Mouse (Mus musculus) hindbrain, embryonic 11.5 days (tissue): ENCODE results near the gene Rpp14. TPM values are rescaled to one million over a fixed set of nuclear protein-coding genes. Genes with fewer than 3 reads are reported as not detected.

Source experiments
- ATAC-seq: fragments of 200-750 bp; cut with Nextera tagmentation; 2 replicates; pipeline ENCODE4 v1.8.0; 2017; ENCODE audit warnings: mild to moderate bottlenecking, moderate TSS enrichment, moderate library complexity; ENCODE audit not compliant: low FRiP score
- DNase-seq: peaks from one replicate; pipeline ENCODE4 v3.0.0-alpha.2; 2015; ENCODE audit warnings: low spot score
- H3K27ac ChIP-seq: fragments of 300-500 bp; sonication (generic); 2 replicates; pipeline ENCODE4 v1.5.1; 2014; ENCODE audit warnings: mild to moderate bottlenecking, low read depth, low read length
- H3K27me3 ChIP-seq: fragments of 300-500 bp; sonication (generic); 2 replicates; pipeline ENCODE4 v1.6.1; 2014; ENCODE audit warnings: mild to moderate bottlenecking, low read length, moderate library complexity, mixed read lengths; ENCODE audit not compliant: control insufficient read depth, insufficient read depth
- H3K36me3 ChIP-seq: fragments of 300-500 bp; sonication (generic); 2 replicates; pipeline ENCODE4 v1.6.1; 2014; ENCODE audit warnings: mild to moderate bottlenecking, low read length, moderate library complexity, mixed read lengths; ENCODE audit not compliant: control insufficient read depth, insufficient read depth
- H3K4me1 ChIP-seq: fragments of 300-500 bp; sonication (generic); replicated peaks from 2 replicates; pipeline ENCODE4 v1.6.1; 2014; ENCODE audit warnings: low read length, mixed read lengths; ENCODE audit not compliant: control insufficient read depth, insufficient read depth
- H3K4me2 ChIP-seq: fragments of 300-500 bp; sonication (generic); replicated peaks from 2 replicates; pipeline ENCODE4 v1.6.1; 2014; ENCODE audit warnings: mild to moderate bottlenecking, low read depth, low read length
- H3K4me3 ChIP-seq: fragments of 300-500 bp; sonication (generic); 2 replicates; pipeline ENCODE4 v1.5.1; 2014; ENCODE audit warnings: low read depth, low read length
- H3K9ac ChIP-seq: fragments of 300-500 bp; sonication (generic); 2 replicates; pipeline ENCODE4 v1.6.1; 2014; ENCODE audit warnings: low read depth, low read length
- H3K9me3 ChIP-seq: fragments of 300-500 bp; sonication (generic); 2 replicates; pipeline ENCODE4 v1.6.1; 2016; ENCODE audit warnings: low read length; ENCODE audit not compliant: control insufficient read depth
- WGBS: fragments of 180-500 bp; shearing (Covaris S2); extraction: QIAGEN DNeasy Blood & Tissue Kit; methylation state at CpG from one replicate; pipeline ENCODE4 v1.1.7; 2014; 5-methylcytosine and 5-hydroxymethylcytosine counted together
- polyA plus RNA-seq: library from polyadenylated mRNA; unstranded; fragments of >200 nt; fragmentation: Nextera tagmentation; extraction: Ambion mirVana; gene quantifications from 2 replicates; pipeline ENCODE4 v1.2.1, GENCODE M21; 2014

Rpp14 gene
- polyA plus RNA-seq, 1 experiment from 2014 or later: 56.9 TPM

GRCm38 (mm10) chr14:8099561-8100021 lies 19.4 kb downstream of the Rpp14 start:
- no peak overlapping the region for H3K4me2 ChIP-seq
- no peaks in the 10 kb centered on the region for H3K27me3 ChIP-seq
- ATAC-seq (no peak), DNase-seq (no peak)
- no peak overlapping the region for H3K9ac ChIP-seq
- no peaks in the 10 kb centered on the region for H3K36me3 ChIP-seq
- no peaks in the 10 kb centered on the region for H3K4me1 ChIP-seq
- H3K4me3 ChIP-seq: no peak overlapping the region
- no peaks in the 10 kb centered on the region for H3K9me3 ChIP-seq
- 76% methylated on average over 10 of the region's 10 CpGs for WGBS
- H3K27ac ChIP-seq: no peak overlapping the region

DNA sequence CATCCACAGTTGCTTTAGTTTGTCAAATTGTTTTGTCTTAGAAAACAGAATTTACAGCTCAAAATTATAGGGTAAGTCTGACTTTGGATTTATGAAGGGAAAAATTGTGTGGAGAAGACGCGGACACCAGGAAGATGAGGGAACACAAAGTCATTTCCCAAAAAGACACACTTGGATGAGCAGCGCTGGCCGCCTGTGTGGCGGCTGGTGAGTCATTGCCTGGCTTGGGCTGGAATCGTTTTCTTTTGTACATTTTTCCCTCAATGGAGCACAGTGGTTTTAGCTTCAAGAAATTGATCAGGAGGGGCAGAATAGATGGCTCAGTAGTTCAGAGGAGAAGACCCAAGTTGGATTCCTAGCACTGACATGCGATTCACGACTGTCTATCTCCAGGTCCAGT lies 21.7 kb downstream of the Rpp14 start:
- Histone ChIP-seq H3K4me3 (no peak overlapping the region), H3K27me3 (no peaks in the 10 kb centered on the region), H3K36me3 (no peaks in the 10 kb centered on the region), H3K27ac (no peak overlapping the region), H3K9me3 (no peaks in the 10 kb centered on the region), H3K9ac (no peak overlapping the region), H3K4me1 (no peaks in the 10 kb centered on the region), H3K4me2 (no peak overlapping the region)
- 91% methylated on average over 8 of the region's 8 CpGs for WGBS
- no peak for ATAC-seq
- DNase-seq: no peak

GRCm38 (mm10) chr14:8102676-8103075 lies 22.5 kb downstream of the Rpp14 start:
- WGBS: 80% methylated on average over 12 of the region's 12 CpGs
- Histone ChIP-seq H3K27me3 (no peaks in the 10 kb centered on the region), H3K27ac (no peak overlapping the region), H3K4me2 (no peak overlapping the region), H3K9me3 (no peaks in the 10 kb centered on the region), H3K9ac (no peak overlapping the region), H3K4me3 (no peak overlapping the region), H3K4me1 (no peaks in the 10 kb centered on the region), H3K36me3 (no peaks in the 10 kb centered on the region)
- ATAC-seq (no peak), DNase-seq (no peak)

DNA sequence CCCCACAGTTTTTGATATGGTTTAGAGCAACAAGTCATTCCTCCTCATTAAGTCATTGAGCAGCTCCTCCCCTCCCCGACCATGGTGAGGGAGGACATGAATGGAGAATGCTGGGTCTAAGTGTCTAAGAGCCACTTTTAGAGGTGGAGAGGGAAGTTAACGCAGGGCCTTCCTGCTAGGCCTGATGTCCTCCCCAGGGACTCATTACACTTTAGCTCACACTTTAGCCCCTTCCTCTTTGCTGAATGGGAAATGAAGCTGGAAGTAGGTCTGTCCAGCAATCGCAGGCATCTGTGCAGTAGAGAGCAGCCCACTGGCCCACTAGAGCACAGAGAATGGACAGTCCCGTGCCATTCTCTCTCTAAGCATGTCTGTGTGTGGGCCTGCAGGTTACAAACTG lies 27.9 kb downstream of the Rpp14 start:
- H3K9me3 ChIP-seq: no peaks in the 10 kb centered on the region
- H3K9ac ChIP-seq: no peak overlapping the region
- H3K4me1 ChIP-seq: no peaks in the 10 kb centered on the region
- no peaks in the 10 kb centered on the region for H3K36me3 ChIP-seq
- no peak for DNase-seq
- H3K4me3 ChIP-seq: no peak overlapping the region
- no peak overlapping the region for H3K27ac ChIP-seq
- no peaks in the 10 kb centered on the region for H3K27me3 ChIP-seq
- WGBS: 84% methylated on average over 4 of the region's 4 CpGs
- no peak for ATAC-seq
- H3K4me2 ChIP-seq: no peak overlapping the region

GRCm38 (mm10) chr14:8108976-8109375 lies 28.8 kb downstream of the Rpp14 start:
- Histone ChIP-seq H3K27me3 (no peaks in the 10 kb centered on the region), H3K36me3 (no peaks in the 10 kb centered on the region), H3K4me1 (no peaks in the 10 kb centered on the region), H3K9ac (no peak overlapping the region), H3K4me2 (no peak overlapping the region), H3K27ac (no peak overlapping the region), H3K9me3 (no peaks in the 10 kb centered on the region), H3K4me3 (no peak overlapping the region)
- DNase-seq (no peak), ATAC-seq (no peak)
- 87% methylated on average over 1 of the region's 1 CpGs for WGBS

GRCm38 (mm10) chr14:8111545-8111944 lies 31.4 kb downstream of the Rpp14 start:
- Histone ChIP-seq H3K4me3 (no peak overlapping the region), H3K9me3 (no peaks in the 10 kb centered on the region), H3K9ac (no peak overlapping the region), H3K4me1 (no peaks in the 10 kb centered on the region), H3K36me3 (no peaks in the 10 kb centered on the region), H3K4me2 (no peak overlapping the region), H3K27me3 (no peaks in the 10 kb centered on the region), H3K27ac (no peak overlapping the region)
- WGBS: 86% methylated on average over 6 of the region's 6 CpGs
- no peak for DNase-seq
- ATAC-seq: no peak

GRCm38 (mm10) chr14:8112036-8112435 lies 31.9 kb downstream of the Rpp14 start:
- Histone ChIP-seq H3K27ac (no peak overlapping the region), H3K36me3 (no peaks in the 10 kb centered on the region), H3K4me2 (no peak overlapping the region), H3K9ac (no peak overlapping the region), H3K27me3 (no peaks in the 10 kb centered on the region), H3K4me3 (no peak overlapping the region), H3K9me3 (no peaks in the 10 kb centered on the region), H3K4me1 (no peaks in the 10 kb centered on the region)
- ATAC-seq (no peak), DNase-seq (no peak)
- WGBS: 90% methylated on average over 8 of the region's 8 CpGs

DNA sequence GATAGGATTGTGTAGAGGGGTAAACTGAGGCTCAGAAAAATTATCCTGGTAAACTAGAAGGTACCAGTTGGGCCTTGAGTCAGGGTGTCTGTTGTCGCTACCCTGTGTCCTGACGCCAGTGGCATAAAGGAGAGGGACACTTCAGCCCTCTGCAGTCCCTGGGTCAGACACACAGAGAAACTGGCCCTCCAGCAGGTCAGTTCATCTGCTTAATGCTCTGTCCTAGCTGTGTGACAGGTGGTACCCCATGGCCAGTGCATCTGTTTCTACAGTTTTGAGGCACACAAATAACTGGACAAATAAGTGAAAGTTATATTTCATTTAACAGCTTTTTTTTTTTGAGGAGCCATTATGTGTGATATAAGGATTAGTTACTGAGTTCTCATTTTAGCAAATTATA lies 33.4 kb downstream of the Rpp14 start:
- Histone ChIP-seq H3K4me1 (no peaks in the 10 kb centered on the region), H3K9ac (no peak overlapping the region), H3K4me2 (no peak overlapping the region), H3K9me3 (no peaks in the 10 kb centered on the region), H3K27me3 (no peaks in the 10 kb centered on the region), H3K4me3 (no peak overlapping the region), H3K36me3 (no peaks in the 10 kb centered on the region), H3K27ac (no peak overlapping the region)
- DNase-seq: no peak
- no peak for ATAC-seq
- WGBS: 85% methylated on average over 2 of the region's 2 CpGs

DNA sequence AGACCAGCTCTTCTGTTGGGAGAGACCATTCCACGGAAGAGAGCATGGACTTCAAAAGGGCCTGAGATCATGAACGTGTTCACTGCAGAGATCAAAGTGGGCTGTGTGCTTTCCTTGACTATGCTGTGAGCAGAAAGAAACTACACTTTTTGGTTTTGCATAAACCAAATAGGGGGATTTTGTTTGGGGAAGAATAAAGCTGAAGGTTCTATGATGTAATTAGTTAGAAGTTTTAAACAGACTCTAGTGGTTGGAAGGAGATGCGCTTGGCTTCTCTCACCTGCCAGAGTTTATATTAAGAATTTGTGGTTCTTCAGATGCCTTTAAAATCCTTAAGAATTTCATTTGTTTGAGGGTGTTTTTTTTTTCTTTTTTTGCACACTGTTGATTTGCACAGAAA lies 34.1 kb downstream of the Rpp14 start:
- no peaks in the 10 kb centered on the region for H3K4me1 ChIP-seq

More for the DNA sequence above, 34.1 kb downstream of the Rpp14 start:
- WGBS: 71% methylated on average over 3 of the region's 3 CpGs
- H3K27ac ChIP-seq: no peak overlapping the region
- no peak overlapping the region for H3K9ac ChIP-seq
- ATAC-seq (no peak), DNase-seq (no peak)
- H3K4me2 ChIP-seq: no peak overlapping the region
- H3K27me3 ChIP-seq: no peaks in the 10 kb centered on the region
- no peaks in the 10 kb centered on the region for H3K36me3 ChIP-seq
- no peaks in the 10 kb centered on the region for H3K9me3 ChIP-seq
- no peak overlapping the region for H3K4me3 ChIP-seq
